Mouse (Mus musculus) heart, embryonic 14.5 days (tissue): ENCODE results near the gene Map2k2. TPM values are rescaled to one million over a fixed set of nuclear protein-coding genes. Genes with fewer than 3 reads are reported as not detected.
"Not testable (repeated sequence)": the region's sequence is repeated elsewhere in the genome, so short reads cannot be mapped to it uniquely, and the experiment has no call there.

Experiments
- ATAC-seq: fragments of 200-750 bp; cut with Nextera tagmentation; 2 replicates; pipeline ENCODE4 v1.8.0; 2017; ENCODE audit warnings: low read depth, moderate TSS enrichment; ENCODE audit not compliant: insufficient number of reproducible peaks, insufficient read depth, low FRiP score
- H3K27ac ChIP-seq, 2 experiments: fragments of 200-500 bp in 1 of 2; fragments of 300-500 bp in 1 of 2; sonication (generic) in 1 of 2; replicated peaks in 1 of 2; 2 replicates each; pipeline ENCODE4 v1.5.1; 2012 to 2014; ENCODE audit warnings: low read depth in 2 of 2, low read length in 2 of 2, control low read depth in 1 of 2, mild to moderate bottlenecking in 1 of 2, mixed read lengths in 1 of 2; ENCODE audit not compliant: control insufficient read depth in 1 of 2, insufficient read depth in 1 of 2
- H3K27me3 ChIP-seq: fragments of 300-500 bp; sonication (generic); 2 replicates; pipeline ENCODE4 v1.6.1; 2014; ENCODE audit warnings: mild to moderate bottlenecking, low read length, control low read depth; ENCODE audit not compliant: control insufficient read depth, insufficient read depth
- H3K36me3 ChIP-seq: fragments of 300-500 bp; sonication (generic); 2 replicates; pipeline ENCODE4 v1.6.1; 2014; ENCODE audit warnings: mild to moderate bottlenecking, control low read depth, low read length, mixed read lengths; ENCODE audit not compliant: control insufficient read depth, insufficient read depth
- H3K4me1 ChIP-seq, 2 experiments: fragments of 200-500 bp in 1 of 2; fragments of 300-500 bp in 1 of 2; sonication (generic) in 1 of 2; 2 replicates each; pipeline ENCODE4 v1.6.1; 2012 to 2014; ENCODE audit warnings: low read length in 2 of 2, control low read depth in 1 of 2, mixed read lengths in 1 of 2; ENCODE audit not compliant: control insufficient read depth in 2 of 2, insufficient read depth in 2 of 2
- H3K4me2 ChIP-seq: fragments of 300-500 bp; sonication (generic); 2 replicates; pipeline ENCODE4 v1.6.1; 2014; ENCODE audit warnings: mild to moderate bottlenecking, low read length
- H3K4me3 ChIP-seq, 2 experiments: fragments of 200-500 bp in 1 of 2; fragments of 300-500 bp in 1 of 2; sonication (generic) in 1 of 2; 2 replicates each; pipeline ENCODE4 v1.5.1; 2012 to 2014; ENCODE audit warnings: low read length in 2 of 2, mild to moderate bottlenecking in 2 of 2, control low read depth in 1 of 2, low read depth in 1 of 2, moderate library complexity in 1 of 2; ENCODE audit not compliant: control insufficient read depth in 1 of 2, insufficient read depth in 1 of 2
- H3K9ac ChIP-seq: fragments of 300-500 bp; sonication (generic); 2 replicates; pipeline ENCODE4 v1.6.1; 2014; ENCODE audit warnings: mild to moderate bottlenecking, low read length
- H3K9me3 ChIP-seq: fragments of 300-500 bp; sonication (generic); 2 replicates; pipeline ENCODE4 v1.6.1; 2016; ENCODE audit warnings: low read length, control low read depth; ENCODE audit not compliant: control insufficient read depth
- WGBS: fragments of 180-500 bp; shearing (Covaris S2); extraction: QIAGEN DNeasy Blood & Tissue Kit; methylation state at CpG from one replicate; pipeline ENCODE4 v1.1.7; 2014; 5-methylcytosine and 5-hydroxymethylcytosine counted together
- polyA plus RNA-seq: library from polyadenylated mRNA; unstranded; fragments of >200 nt; fragmentation: Nextera tagmentation; extraction: Ambion mirVana; gene quantifications from 2 replicates; pipeline ENCODE4 v1.2.1, GENCODE M21; 2014

The Map2k2 gene
- polyA plus RNA-seq, 1 experiment from 2014 or later, result 159 TPM

- WGBS, result 62% methylated on average over 2 of the region's 2 CpGs
Observed at GRCm38 (mm10) chr10:81162318-81162652, 56.6 kb downstream of the Map2k2 start.

DNA sequence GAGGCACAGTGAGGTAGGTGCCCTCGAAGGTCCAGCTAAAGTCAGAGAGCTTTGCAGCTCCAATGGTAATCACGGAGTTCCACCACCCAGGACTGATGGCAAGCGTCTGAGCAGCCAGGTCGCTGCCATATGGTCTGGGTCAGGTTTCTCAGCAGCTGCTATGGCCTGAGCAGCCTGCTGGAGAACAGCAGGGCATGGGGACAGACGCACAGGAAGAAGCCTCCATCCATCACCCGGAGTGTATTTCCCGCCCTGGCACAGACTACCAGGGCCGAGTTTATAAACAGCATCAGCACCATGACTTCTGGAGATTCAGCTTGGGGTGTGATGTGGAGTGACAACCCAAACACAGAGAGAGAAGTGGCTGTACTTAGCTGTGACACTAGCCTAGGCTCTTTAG lies 59.4 kb downstream of the Map2k2 start:
- Histone ChIP-seq H3K4me3 (no peak overlapping the region), H3K9ac (no peak overlapping the region), H3K27ac (no peak overlapping the region), H3K4me2 (no peak overlapping the region), H3K9me3 (no peaks in the 10 kb centered on the region), H3K27me3 (no peaks in the 10 kb centered on the region), H3K4me1 (peaks cover 7 to 14% of the 10 kb centered on the region in 2 experiments), H3K36me3 (peaks cover 50% of the 10 kb centered on the region)
- WGBS, result 81% methylated on average over 8 of the region's 8 CpGs
- no peak for ATAC-seq

More at GRCm38 (mm10) chr10:81162318-81162652, 56.6 kb downstream of the Map2k2 start:
- Histone ChIP-seq H3K36me3 (peaks cover 76% of the 10 kb centered on the region), H3K27ac (no peak overlapping the region), H3K9me3 (no peaks in the 10 kb centered on the region), H3K9ac (no peak overlapping the region), H3K27me3 (no peaks in the 10 kb centered on the region), H3K4me2 (no peak overlapping the region), H3K4me3 (no peak overlapping the region), H3K4me1 (peaks cover 4 to 7% of the 10 kb centered on the region in 2 experiments)
- ATAC-seq, result no peak

- Histone ChIP-seq H3K9ac (peak within 1 kb of the TSS; percentile 93), H3K4me2 (peak within 1 kb of the TSS; percentile 80), H3K9me3 (no peaks in the 10 kb centered on the region), H3K4me3 (peak within 1 kb of the TSS; percentile 86 to 87), H3K4me1 (peaks cover 7 to 14% of the 10 kb centered on the region in 2 experiments), H3K36me3 (peaks cover 28% of the 10 kb centered on the region), H3K27me3 (no peaks in the 10 kb centered on the region), H3K27ac (peak within 1 kb of the TSS; percentile 3 to 77; a peak in 2 of 4 replicates)
- peak; percentile 90 for ATAC-seq
- under 1% methylated on average over 64 of the region's 64 CpGs for WGBS
Observed at GRCm38 (mm10) chr10:81167200-81168086, 61.7 kb downstream of the Map2k2 start, which contains the start of gene Pias4. Gene Pias4 (minus strand): TSS chr10:81167923.

GRCm38 (mm10) chr10:81168087-81168431 lies 62.3 kb downstream of the Map2k2 start:
- no peaks in the 10 kb centered on the region for H3K9me3 ChIP-seq
- peak overlapping the region; percentile 70 for H3K9ac ChIP-seq
- H3K27ac ChIP-seq, result peak overlapping the region; percentile 3 to 77; a peak in 2 of 4 replicates
- peaks cover 8 to 14% of the 10 kb centered on the region in 2 experiments for H3K4me1 ChIP-seq
- peaks cover 22% of the 10 kb centered on the region for H3K36me3 ChIP-seq
- ATAC-seq, result peak; percentile 40
- peak overlapping the region; percentile 13 to 49 for H3K4me3 ChIP-seq
- no peaks in the 10 kb centered on the region for H3K27me3 ChIP-seq
- peak overlapping the region; percentile 77 for H3K4me2 ChIP-seq
- 8% methylated on average over 5 of the region's 5 CpGs for WGBS

DNA sequence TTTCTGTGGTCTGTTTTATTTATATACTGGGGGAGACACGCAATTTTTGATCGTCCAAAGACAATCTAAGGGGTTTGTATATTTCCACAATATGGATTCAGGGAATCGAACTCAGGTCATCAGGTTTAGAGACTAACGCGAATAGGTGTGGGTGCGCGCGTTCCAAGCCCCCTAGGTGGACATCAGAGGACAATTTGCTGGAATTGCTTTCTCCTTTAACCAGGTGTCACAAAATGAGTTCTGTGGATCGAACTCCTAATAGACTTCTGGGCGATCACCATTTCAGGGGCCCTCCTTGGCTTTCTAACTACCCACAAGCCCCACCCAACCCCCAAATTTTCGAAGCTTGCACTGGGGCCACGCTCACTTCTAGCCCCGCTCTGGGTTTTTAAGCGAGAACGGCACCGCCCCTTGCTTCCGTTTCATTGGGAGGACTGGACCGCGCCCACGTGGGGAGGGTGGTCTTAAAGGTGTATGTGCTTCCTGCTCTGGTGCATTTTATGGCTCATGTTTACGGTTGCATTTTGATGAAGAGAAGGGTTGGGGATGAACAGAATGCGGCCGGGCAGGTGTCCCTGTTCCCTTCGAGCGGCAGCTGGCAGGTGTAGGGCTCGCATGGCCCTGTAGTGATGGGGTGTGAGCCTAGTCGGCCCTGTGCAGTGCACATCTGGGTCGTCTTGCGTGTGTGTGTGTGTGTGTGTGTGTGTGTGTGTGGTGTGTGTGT lies 63.0 kb downstream of the Map2k2 start:
- Histone ChIP-seq H3K27me3 (no peaks in the 10 kb centered on the region), H3K36me3 (peaks cover 16% of the 10 kb centered on the region), H3K4me1 (peaks cover 12 to 19% of the 10 kb centered on the region in 2 experiments), H3K9me3 (no peaks in the 10 kb centered on the region), H3K4me2 (peak overlapping the region; percentile 77), H3K4me3 (peak overlapping the region; percentile 49), H3K9ac (peak overlapping the region; percentile 70), H3K27ac (peak overlapping the region; percentile 34 to 77)
- ATAC-seq, result 0 out of 2 replicates have a peak, but pooled peaks have one; percentile 37
- 3% methylated on average over 29 of the region's 29 CpGs for WGBS

DNA sequence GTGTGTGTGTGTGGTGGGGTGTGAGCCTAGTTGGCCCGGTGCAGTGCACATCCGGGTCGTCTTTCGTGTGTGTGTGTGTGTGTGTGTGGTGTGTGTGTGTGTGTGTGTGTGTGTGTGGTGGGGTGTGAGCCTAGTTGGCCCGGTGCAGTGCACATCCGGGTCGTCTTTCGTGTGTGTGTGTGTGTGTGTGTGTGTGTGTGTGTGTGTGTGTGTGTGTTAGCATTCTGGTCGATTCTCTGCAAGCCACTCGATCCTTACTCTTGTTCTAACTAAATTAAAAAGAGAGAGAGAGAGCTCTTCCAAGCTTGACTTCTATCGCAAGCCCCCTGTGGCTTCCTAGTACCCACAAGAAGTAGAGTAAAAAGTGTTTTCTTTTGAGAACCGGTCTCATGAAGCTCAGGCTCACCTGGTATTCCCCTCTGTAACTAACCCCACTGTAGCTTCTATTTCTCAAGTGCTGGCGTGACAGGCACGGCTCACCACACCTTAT lies 63.7 kb downstream of the Map2k2 start:
- not testable (repeated sequence) for ATAC-seq, H3K9ac ChIP-seq, H3K4me3 ChIP-seq, H3K4me2 ChIP-seq, H3K9me3 ChIP-seq, H3K27me3 ChIP-seq, H3K36me3 ChIP-seq, H3K27ac ChIP-seq
- 50% methylated on average over 6 of the region's 14 CpGs for WGBS
- peaks cover 13 to 21% of the 10 kb centered on the region in 2 experiments for H3K4me1 ChIP-seq

GRCm38 (mm10) chr10:81173132-81173531 lies 67.4 kb downstream of the Map2k2 start:
- Histone ChIP-seq H3K4me1 (peaks cover 11 to 30% of the 10 kb centered on the region in 2 experiments; a peak in 3 of 4 replicates), H3K4me3 (no peak overlapping the region), H3K27me3 (no peaks in the 10 kb centered on the region), H3K4me2 (peak overlapping the region; percentile 50), H3K9me3 (no peaks in the 10 kb centered on the region), H3K36me3 (peaks cover 9% of the 10 kb centered on the region), H3K9ac (peak overlapping the region; percentile 69), H3K27ac (peak overlapping the region; percentile 74 to 88)
- WGBS, result 5% methylated on average over 21 of the region's 21 CpGs
- no peak for ATAC-seq
